Mouse (Mus musculus) telencephalon, adult 2 months (tissue): Measurements from ENCODE around the gene Ptprf.

Experiments used
- DNase-seq: peaks from one replicate; pipeline ENCODE4 v3.0.0-alpha.2; 2011; ENCODE audit warnings: low read depth, low spot score

The Ptprf gene

GRCm38 (mm10) chr4:118291231-118291630 is at the start of gene Ptprf:
Gene Ptprf, minus strand, starts transcription at chr4:118291405.
- DNase-seq = no peak

DNA sequence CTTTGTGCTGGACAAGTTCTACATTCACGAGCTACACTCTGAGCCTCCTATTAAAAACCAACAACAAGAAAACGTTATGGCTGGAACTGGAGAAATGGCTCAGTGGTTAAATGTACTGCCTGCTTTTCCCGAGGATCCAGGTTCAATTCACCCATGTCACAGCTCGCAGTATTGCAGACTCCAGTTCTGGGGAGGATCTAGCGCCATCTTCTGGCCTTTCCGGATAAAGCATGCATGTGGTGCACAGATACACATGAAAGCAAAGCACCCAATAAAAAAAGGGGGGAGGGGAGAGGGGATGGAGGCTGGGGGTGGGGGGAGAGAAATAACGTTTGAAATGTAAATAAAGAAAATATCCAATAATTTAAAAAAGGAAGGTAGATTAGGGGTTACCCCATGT is 45.5 kb upstream of the Ptprf start:
- DNase-seq = no peak

GRCm38 (mm10) chr4:118335991-118336390 is 44.8 kb upstream of the Ptprf start:
- DNase-seq = no peak

DNA sequence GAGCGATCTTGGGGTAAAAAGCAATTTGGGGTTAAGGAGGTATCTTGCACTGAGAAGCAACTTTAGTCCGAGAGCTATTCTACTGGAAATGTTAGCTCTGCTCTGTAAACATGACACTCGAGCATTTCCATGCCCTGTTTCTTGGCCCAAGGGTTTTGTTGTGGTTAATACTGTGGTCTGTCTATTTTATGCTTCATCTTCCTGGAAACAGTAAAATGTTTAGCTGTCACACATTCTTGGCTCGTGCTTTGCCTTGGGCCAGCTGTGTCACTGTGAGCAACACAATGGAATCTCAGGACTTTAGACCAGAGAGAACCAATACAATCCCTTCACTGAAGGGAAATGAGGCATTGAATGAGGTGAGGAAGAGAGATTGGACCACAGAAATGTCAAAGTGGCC is 40.6 kb upstream of the Ptprf start:
- no peak for DNase-seq

- no peak for DNase-seq
Measured at GRCm38 (mm10) chr4:118326476-118326875, 35.3 kb upstream of the Ptprf start.

DNA sequence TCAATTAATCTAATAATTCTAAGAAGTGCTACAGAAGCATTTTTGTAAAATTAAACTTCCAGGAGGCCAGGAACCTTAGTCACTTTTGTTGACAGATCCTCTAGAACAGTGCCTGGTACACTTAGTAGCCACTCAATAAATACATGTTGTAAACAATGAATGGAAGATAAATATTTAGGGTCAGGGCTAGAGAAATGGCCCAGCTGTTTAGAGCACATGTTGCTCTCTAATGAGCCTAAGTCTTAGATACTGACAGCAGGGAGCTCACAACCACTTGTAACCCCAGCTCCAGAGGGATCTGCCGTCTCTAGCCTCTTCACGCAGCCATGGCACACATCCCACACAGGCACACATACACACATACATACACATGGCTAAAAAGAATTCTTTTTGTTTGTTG is 29.4 kb upstream of the Ptprf start:
- no peak for DNase-seq

- DNase-seq = no peak
Measured at GRCm38 (mm10) chr4:118319706-118320344, 28.6 kb upstream of the Ptprf start.

- no peak for DNase-seq
Measured at GRCm38 (mm10) chr4:118316662-118317061, 25.5 kb upstream of the Ptprf start.

GRCm38 (mm10) chr4:118315286-118315685 is 24.1 kb upstream of the Ptprf start:
- DNase-seq = no peak

- no peak for DNase-seq
Measured at GRCm38 (mm10) chr4:118310461-118310860, 19.3 kb upstream of the Ptprf start.

DNA sequence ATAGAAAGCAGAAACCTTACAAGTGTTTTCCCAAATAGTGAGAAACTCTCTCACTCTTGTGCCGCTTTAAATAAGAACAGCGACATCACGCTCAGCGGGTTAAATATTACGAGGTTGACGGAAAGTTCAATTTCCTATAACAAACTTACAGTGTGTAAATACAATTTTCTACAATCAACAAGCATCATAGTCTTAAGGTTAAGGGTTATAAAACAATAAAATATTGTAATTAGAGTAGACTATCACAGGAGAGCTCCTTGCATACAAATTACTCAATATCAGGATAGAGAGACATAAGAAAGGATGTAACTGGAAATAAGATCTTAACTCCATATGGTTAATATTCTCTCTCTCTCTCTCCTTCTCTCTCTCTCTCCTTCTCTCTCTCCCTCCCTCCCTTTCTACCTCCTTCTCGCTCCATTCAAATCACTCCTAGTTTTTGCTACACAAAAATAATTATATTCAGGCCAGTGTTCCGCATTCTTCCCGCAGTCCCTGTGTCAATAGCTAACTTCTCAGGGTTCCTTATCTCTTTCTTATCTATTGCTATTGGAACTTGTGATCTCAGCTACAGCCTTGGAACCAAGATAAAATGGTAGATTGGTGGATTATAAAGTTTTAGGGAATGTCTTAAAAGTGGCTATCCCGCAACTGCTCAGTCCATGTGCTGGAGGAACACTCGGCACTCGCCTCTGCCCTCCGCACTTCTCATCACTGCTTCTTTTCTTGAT is 16.5 kb upstream of the Ptprf start:
- DNase-seq = no peak

- no peak for DNase-seq
Measured at GRCm38 (mm10) chr4:118306113-118306696, 15.0 kb upstream of the Ptprf start.

GRCm38 (mm10) chr4:118304984-118305383 is 13.8 kb upstream of the Ptprf start:
- no peak for DNase-seq

DNA sequence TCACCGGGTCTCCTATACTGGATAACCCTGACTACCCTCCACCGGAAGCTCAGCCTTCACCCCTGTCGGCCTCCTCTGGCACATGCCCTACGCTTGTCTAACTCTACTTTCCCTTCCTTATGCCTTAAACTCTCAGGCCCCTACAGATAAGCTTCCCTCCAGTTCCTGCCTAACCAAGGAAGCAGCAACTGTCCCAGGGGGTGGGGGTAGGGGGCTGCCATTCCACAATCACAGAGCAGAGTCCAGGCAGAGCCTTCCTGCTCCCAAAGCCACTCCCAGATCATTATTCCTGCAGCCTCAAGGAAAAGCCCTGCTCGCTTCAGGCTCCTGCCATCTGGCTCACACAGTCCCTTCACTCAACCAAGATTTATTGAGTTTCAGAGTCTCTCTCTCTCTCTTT is 6.6 kb upstream of the Ptprf start:
- no peak for DNase-seq

DNA sequence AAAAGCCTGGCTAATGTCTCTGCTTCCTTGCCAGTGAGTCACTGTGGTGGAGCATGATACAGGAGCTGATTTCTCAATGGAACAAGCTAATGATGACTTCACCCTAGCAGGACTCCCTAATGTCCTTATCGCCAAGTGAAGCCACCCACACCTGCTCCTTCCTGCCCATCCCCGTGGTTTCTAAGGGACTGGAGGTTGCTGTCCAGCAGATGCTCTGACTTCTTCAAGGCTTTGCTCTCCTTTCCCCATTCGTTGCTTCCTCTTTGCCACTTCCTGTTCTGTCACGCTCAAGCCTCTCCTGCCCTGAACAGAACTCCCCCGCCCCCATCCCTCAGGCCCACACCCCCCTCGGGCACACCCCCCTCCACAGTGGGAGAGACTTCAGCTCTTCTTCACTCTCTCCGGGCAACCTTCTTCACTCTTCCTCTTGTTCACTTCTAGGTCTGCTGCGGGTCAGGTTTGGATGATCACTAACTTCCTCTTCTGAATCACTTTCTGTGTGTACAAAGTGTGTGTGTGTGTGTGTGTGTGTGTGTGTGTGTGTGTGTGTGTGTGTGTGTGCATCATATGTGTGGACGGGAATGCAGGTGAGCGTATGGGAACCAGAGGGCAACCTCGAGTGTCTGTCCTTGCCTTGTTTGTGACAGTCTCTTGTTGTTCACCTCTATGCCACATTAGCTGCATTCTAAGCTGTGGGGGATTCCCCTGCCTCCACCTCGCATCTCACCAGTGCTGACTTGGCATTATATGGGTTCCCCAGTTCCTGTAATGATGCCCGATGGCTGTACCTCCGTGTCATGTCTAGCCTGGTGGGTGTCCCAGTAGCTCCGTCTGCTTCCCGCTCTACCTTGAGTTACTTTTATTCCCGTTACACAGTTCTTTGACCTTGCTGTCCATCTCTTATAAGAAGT is 4.7 kb upstream of the Ptprf start:
- no peak for DNase-seq

GRCm38 (mm10) chr4:118294811-118295210 is 3.6 kb upstream of the Ptprf start:
- no peak for DNase-seq

- peak; percentile 46 for DNase-seq
Measured at GRCm38 (mm10) chr4:118292741-118293306, 1.6 kb upstream of the Ptprf start.

DNA sequence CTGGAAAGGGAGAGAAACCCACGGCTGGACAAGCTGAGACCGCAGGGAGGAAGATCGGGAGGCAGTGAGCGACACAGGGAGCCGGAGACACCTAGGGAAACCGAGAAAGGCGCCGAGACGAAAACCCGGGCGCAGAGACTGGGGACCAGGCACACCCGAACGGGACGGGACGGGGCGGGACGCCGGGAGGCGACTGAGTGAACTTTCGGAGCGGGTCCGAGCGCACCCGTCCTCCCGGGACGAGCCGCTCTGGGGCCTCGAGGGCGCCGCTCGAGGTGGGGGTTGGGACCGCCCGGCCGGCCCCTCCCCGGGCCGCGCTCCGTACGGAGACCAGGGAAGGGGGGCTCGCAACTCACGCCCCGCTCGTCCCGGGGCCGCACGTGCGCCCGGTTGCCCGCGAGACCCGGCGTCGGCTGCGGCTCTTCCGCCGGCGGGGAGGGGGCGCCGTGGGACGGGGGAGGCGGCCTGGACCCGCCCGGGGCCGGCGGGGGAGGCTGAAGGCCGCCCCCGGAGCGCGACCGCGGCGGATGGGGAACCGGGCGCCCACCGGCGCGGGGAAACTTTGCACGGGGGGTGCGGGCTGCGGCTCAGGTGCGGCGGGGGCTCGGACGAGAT is 682 bp downstream of the Ptprf start:
- no peak for DNase-seq

GRCm38 (mm10) chr4:118289960-118290415 is 1.2 kb downstream of the Ptprf start:
- no peak for DNase-seq

- no peak for DNase-seq
Measured at GRCm38 (mm10) chr4:118289266-118289665, 1.9 kb downstream of the Ptprf start.

DNA sequence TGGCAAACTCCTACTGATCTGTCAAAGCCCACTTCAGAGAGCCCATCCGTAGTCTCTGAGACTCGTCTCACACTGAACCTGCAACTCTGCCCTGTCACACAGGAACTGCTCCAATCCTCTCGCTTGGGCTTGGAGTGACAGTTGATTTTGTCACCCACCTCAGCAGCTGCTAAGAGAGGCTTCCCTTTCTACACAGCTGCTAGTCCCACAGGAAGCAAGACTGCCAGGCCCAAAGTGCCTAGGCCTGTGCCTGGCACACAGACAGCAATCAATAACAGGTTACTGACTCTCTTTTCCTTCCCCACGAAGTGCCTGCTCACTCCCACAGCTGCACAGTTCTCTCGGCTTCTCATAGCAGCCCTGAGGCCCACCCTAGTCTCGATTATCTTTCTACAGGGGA is 2.7 kb downstream of the Ptprf start:
- DNase-seq = no peak
